Mouse (Mus musculus) liver, embryonic 14.5 days (tissue): Measurements from ENCODE around the gene Adgb. TPM values are rescaled to one million over a fixed set of nuclear protein-coding genes. Genes with fewer than 3 reads are reported as not detected.
"Not testable (repeated sequence)": the region's sequence is repeated elsewhere in the genome, so short reads cannot be mapped to it uniquely, and the experiment has no call there.

Source experiments
- ATAC-seq: fragments of 200-750 bp; cut with Nextera tagmentation; 2 replicates; pipeline ENCODE4 v1.8.0; 2017; ENCODE audit warnings: moderate number of reproducible peaks, mild to moderate bottlenecking, moderate library complexity; ENCODE audit not compliant: insufficient read depth
- DNase-seq, 3 experiments: peaks; one replicate each; pipeline ENCODE4 v3.0.0-alpha.2; 2012 to 2013; ENCODE audit warnings: low read depth in 3 of 3, low spot score in 3 of 3
- H3K27ac ChIP-seq: fragments of 300-500 bp; sonication (generic); 2 replicates; pipeline ENCODE4 v1.5.1; 2014; ENCODE audit warnings: moderate library complexity, mild to moderate bottlenecking, control low read depth, inconsistent platforms
- H3K27me3 ChIP-seq: fragments of 300-500 bp; sonication (generic); 2 replicates; pipeline ENCODE4 v1.6.1; 2014; ENCODE audit warnings: mild to moderate bottlenecking, low read length, moderate library complexity; ENCODE audit not compliant: control insufficient read depth, insufficient read depth
- H3K36me3 ChIP-seq: fragments of 300-500 bp; sonication (generic); replicated peaks from 2 replicates; pipeline ENCODE4 v1.6.1; 2014; ENCODE audit warnings: low read depth; ENCODE audit not compliant: control insufficient read depth, insufficient read depth
- H3K4me1 ChIP-seq, 2 experiments: fragments of 200-500 bp in 1 of 2; fragments of 300-500 bp in 1 of 2; sonication (generic) in 1 of 2; replicated peaks; 2 replicates each; pipeline ENCODE4 v1.6.1; 2012 to 2014; ENCODE audit warnings: antibody characterized with exemption in 1 of 2, inconsistent platforms in 1 of 2, low read length in 1 of 2; ENCODE audit not compliant: control insufficient read depth in 2 of 2, insufficient read depth in 2 of 2
- H3K4me2 ChIP-seq: fragments of 300-500 bp; sonication (generic); 2 replicates; pipeline ENCODE4 v1.6.1; 2014; ENCODE audit warnings: low read depth, mild to moderate bottlenecking, control low read depth, moderate library complexity
- H3K4me3 ChIP-seq, 2 experiments: fragments of 200-500 bp in 1 of 2; fragments of 300-500 bp in 1 of 2; sonication (generic) in 1 of 2; 2 replicates each; pipeline ENCODE4 v1.5.1; 2012 to 2014; ENCODE audit warnings: low read depth in 2 of 2, low read length in 2 of 2, mild to moderate bottlenecking in 2 of 2, control low read depth in 1 of 2, inconsistent platforms in 1 of 2, moderate library complexity in 1 of 2; ENCODE audit not compliant: insufficient read depth in 1 of 2
- H3K9ac ChIP-seq: fragments of 300-500 bp; sonication (generic); replicated peaks from 2 replicates; pipeline ENCODE4 v1.6.1; 2014; ENCODE audit warnings: mild to moderate bottlenecking, control low read depth, moderate library complexity
- H3K9me3 ChIP-seq: fragments of 300-500 bp; sonication (generic); 2 replicates; pipeline ENCODE4 v1.6.1; 2016; ENCODE audit warnings: low read length, mixed read lengths; ENCODE audit not compliant: control insufficient read depth
- CTCF ChIP-seq: IDR thresholded peaks from 2 replicates; pipeline ENCODE4 v1.5.1; 2016; ENCODE audit warnings: antibody characterized with exemption, low read depth, control low read depth
- EP300 ChIP-seq: IDR thresholded peaks from 2 replicates; pipeline ENCODE4 v1.6.1; 2016; ENCODE audit warnings: antibody characterized with exemption, low read depth
- WGBS: fragments of 180-500 bp; shearing (Covaris S2); extraction: QIAGEN DNeasy Blood & Tissue Kit; methylation state at CpG from one replicate; pipeline ENCODE4 v1.1.7; 2014; ENCODE audit not compliant: insufficient replicate concordance; 5-methylcytosine and 5-hydroxymethylcytosine counted together
- polyA plus RNA-seq, 2 experiments: library from polyadenylated mRNA; depleted of rRNA in 1 of 2; stranded (reverse) in 1 of 2; unstranded in 1 of 2; fragments of >200 nt; fragmentation: Nextera tagmentation in 1 of 2; extraction: Ambion mirVana in 1 of 2; gene quantifications; 2 replicates each; pipeline versions ENCODE4 v1.2.1 to v1.2.3; 2012 to 2014

The Adgb gene
- polyA plus RNA-seq (2012; rRNA removed) (0.42 and 0.49 TPM in 2 replicates), polyA plus RNA-seq (2014; fragmentation: Nextera tagmentation; extraction: Ambion mirVana) (0.30 and 0.35 TPM in 2 replicates)

DNA sequence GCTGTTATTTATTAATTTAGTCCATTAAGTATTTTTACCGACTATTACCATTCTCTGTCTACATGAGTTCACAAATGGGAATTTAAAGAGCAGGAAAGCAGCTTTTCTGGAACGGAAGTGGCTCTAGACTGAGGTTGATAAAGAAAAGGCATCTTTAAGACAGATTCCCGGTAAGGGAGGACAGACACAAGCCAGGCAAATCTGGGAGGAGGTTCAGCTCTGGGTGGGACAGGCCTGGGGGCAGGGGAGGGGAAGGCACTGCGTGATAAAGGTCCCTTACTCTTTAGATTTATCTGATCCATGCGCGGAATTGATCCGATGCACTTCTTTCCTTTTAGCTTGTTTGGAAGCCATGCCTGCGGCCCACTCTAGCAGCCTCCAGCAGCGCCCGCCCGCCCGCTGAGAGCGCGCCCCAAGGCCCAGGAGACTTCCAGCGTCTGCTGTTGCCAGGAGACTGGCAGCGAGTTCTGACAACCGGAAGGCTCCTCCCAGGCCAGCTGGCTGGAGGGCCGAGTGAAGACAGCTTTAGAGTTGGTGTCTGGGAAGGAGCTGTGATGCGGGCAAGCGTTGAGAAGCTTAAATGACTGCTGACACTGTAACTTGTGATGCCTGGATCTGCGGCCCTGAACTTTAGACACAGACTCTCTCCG lies at the start of gene Adgb:
Gene Adgb (minus strand): TSS at position 366 of the 650 bp plus-strand sequence.
- Histone ChIP-seq H3K9me3 (no peaks in the 10 kb centered on the region), H3K4me1 (peaks cover 0 to 6% of the 10 kb centered on the region in 2 experiments; a peak in 1 of 4 replicates), H3K36me3 (no peaks in the 10 kb centered on the region), H3K4me2 (peak within 1 kb of the TSS; percentile 39; the same call in 1 of the 2 replicates), H3K4me3 (peak within 1 kb of the TSS in 1 of 2 experiments; percentile 14; a peak in 1 of 4 replicates), H3K27ac (no peak within 1 kb of the TSS), H3K27me3 (no peaks in the 10 kb centered on the region), H3K9ac (no peak within 1 kb of the TSS)
- DNase-seq (peak in 1 of 3 experiments; percentile 3), ATAC-seq (peak; percentile 62; the same call in 1 of the 2 replicates)
- TF ChIP-seq CTCF (no peak), EP300 (no peak)
- 7% methylated on average over 22 of the region's 22 CpGs for WGBS

DNA sequence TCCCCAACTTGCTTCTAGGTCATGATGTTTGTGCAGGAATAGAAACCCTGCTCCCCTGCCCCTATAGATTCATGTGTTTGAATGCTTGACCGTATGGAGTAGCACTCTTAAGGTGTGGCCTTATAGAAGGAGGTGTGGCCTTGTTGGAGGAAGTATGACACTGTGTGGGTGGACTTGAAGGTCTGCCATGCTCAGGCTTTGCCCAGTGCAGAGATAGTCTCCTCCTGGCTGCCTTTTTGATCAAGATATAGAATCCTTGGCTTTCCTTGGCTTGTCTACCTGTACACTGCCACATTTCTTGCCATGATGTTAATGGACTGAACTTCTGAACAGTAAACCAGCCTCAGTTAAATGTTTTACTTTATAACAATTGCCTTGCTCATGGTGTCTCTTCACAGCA lies 8.0 kb upstream of the Adgb start:
- ATAC-seq, result no peak
- Histone ChIP-seq H3K4me3 (no peak overlapping the region), H3K9me3 (no peaks in the 10 kb centered on the region), H3K27me3 (no peaks in the 10 kb centered on the region), H3K4me1 (0 out of 4 replicates have a peak, but pooled peaks cover 0 to 2% of the 10 kb centered on the region in 2 experiments), H3K36me3 (no peaks in the 10 kb centered on the region), H3K27ac (no peak overlapping the region), H3K9ac (no peak overlapping the region), H3K4me2 (no peak overlapping the region)
- TF ChIP-seq CTCF (no peak), EP300 (no peak)
- WGBS, result 29% methylated on average over 1 of the region's 1 CpGs
- no peak for DNase-seq

DNA sequence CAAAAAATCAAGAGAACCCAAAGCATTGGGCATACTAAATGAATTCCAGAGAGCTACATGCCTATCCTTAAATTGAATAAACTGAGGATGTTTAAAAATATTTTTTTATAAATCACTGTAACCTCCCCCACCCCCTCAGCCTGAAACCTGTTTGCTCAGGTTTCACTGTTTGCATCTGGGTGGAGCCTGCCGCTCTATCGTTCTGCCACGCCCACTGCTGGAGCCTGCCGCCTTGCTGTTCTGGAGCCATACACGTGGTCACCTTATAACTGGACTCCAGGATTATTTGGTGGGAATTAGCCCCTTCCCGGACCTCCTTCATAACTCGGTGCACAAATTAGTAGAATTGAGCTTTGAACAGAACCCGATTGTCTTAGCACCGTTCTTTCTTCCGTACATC lies 5.3 kb upstream of the Adgb start:
- not testable (repeated sequence) for ATAC-seq, H3K27me3 ChIP-seq, H3K9me3 ChIP-seq, H3K27ac ChIP-seq, H3K4me2 ChIP-seq, H3K9ac ChIP-seq, H3K4me3 ChIP-seq, H3K36me3 ChIP-seq, DNase-seq, H3K4me1 ChIP-seq
- WGBS, result 51% methylated on average over 10 of the region's 10 CpGs

DNA sequence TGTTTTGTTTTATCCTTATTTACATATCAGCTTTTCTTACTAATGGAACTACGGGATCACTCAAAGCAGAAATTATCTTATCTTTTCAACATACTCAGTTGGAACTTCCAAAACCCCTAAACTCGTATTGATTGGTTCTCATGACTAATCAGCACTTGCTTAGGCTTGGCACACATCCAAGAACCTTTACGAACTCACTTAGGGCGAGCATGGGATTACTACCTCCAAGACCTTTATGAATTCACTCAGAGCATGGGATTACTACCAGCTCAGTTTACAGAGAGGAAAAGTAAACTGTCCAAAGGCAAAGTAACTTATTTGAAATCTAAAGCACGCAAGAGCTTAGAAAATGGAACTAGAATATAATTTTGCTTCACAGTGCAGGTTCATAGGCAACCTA lies 4.8 kb upstream of the Adgb start:
- H3K4me1 ChIP-seq, result 0 out of 4 replicates have a peak, but pooled peaks cover 0 to 2% of the 10 kb centered on the region in 2 experiments
- no peaks in the 10 kb centered on the region for H3K9me3 ChIP-seq
- no peak overlapping the region for H3K4me2 ChIP-seq
- DNase-seq (no peak), ATAC-seq (no peak)
- WGBS, result 22% methylated on average over 5 of the region's 5 CpGs
- no peaks in the 10 kb centered on the region for H3K27me3 ChIP-seq
- no peak overlapping the region for H3K27ac ChIP-seq
- no peaks in the 10 kb centered on the region for H3K36me3 ChIP-seq
- TF ChIP-seq EP300, result no peak
- no peak overlapping the region for H3K9ac ChIP-seq
- H3K4me3 ChIP-seq, result no peak overlapping the region

DNA sequence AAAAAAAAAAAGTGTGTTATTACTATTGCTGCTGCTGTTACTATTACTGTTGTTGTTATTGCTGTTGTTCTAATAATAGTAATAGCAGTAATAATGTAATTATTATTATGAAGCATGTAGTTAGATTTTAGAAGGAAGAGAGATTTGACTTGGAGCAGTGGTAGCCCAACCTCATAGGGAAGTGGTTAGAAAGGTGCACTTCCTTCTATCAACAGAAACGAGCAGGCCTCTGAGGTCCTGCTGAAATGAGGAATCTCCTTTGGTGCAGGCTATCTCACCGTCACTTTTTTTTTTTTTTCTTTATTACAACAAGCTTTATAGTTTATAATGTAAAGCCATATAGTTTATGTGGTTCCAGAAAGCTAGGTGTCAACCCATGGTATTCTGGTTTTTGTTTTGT lies 4.4 kb upstream of the Adgb start:
- TF ChIP-seq EP300 (no peak), CTCF (no peak)
- 12% methylated on average over 2 of the region's 2 CpGs for WGBS
- DNase-seq (no peak), ATAC-seq (no peak)
- no peak overlapping the region for H3K4me2 ChIP-seq
- no peak overlapping the region for H3K9ac ChIP-seq
- no peaks in the 10 kb centered on the region for H3K36me3 ChIP-seq
- H3K27ac ChIP-seq, result no peak overlapping the region
- no peak overlapping the region for H3K4me3 ChIP-seq
- no peaks in the 10 kb centered on the region for H3K27me3 ChIP-seq
- H3K4me1 ChIP-seq, result 0 out of 4 replicates have a peak, but pooled peaks cover 0 to 4% of the 10 kb centered on the region in 2 experiments
- no peaks in the 10 kb centered on the region for H3K9me3 ChIP-seq
